Mouse (Mus musculus) activated CD4-positive, CD25-positive, alpha-beta regulatory T cell, adult 4 months (primary cell): ENCODE data around the gene Glrx2. TPM values are rescaled to one million over a fixed set of nuclear protein-coding genes. Genes with fewer than 3 reads are reported as not detected.

ENCODE experiments used
- ATAC-seq: one replicate; pipeline ENCODE4 v1.8.0; 2017
- polyA plus RNA-seq, 2 experiments: library from polyadenylated mRNA; unstranded; fragments of 100-300 nt; shearing (Covaris generic); gene quantifications; one replicate each; pipeline ENCODE4 v1.2.1; 2017

The Glrx2 gene
- polyA plus RNA-seq, 2 experiments from 2014 or later: 48.3 to 62.4 TPM

DNA sequence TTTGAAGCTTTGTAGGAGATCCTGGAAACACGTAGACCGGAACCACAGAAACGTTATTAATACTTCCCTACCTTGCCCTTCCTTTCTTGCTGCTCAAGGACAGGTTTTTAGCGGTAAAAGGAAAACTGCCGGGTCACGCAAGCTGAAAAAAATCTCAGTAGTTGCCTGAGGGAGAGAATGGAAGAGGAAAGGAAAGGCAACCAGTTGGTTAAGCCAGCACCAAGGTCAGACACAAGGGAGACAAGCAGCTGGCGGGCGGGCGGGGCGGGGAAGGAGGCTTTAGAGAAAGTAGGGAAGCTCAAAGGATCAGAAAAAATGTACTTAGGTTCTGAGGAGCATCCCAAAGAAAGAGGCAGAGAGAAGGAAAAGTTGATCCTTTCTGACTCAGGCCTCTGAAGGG is 29.7 kb downstream of the Glrx2 start:
- no peak for ATAC-seq

GRCm38 (mm10) chr1:143762159-143762558 is 46.0 kb downstream of the Glrx2 start:
- no peak for ATAC-seq

DNA sequence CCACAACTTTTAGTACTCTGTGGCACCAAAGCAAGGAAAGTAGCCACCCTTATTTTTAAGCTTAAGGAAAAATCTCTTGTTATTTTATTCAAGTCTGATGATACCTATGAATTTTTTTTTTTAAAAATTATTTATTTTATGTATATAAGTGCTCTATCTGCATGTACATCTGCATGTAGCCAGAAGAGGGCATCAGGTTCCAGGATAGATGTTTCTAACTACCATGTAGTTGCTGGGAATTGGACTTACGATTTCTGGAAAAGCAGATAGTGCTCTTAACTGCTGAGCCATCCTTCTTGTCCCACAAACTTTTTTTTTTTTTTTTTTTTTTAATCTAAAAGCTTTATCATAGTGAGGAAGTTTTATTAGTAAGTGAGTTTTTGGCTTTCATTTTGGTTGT is 48.3 kb downstream of the Glrx2 start:
- no peak for ATAC-seq

- ATAC-seq: no peak
These were observed 49.7 kb downstream of the Glrx2 start for GRCm38 (mm10) chr1:143765801-143766200.

DNA sequence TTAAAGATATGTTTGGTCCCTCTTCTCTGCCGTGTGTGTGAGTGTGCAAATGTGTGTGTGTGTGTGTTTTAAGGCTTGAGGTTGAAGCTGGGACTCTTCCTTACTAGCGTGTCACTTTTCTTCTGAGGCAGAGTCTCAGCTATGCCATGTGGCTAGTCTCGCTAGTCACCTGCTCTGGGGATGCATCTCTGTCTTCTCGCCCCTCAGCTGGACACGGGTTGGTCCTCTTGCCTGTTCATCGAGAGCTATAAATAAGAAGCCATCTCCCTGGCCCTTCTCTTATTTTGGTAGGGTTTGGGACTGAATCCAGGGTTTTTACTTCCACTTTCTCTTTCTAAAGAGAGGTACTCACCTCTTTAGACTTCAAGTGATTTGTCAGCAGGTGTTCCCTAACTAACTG is 50.1 kb downstream of the Glrx2 start:
- ATAC-seq: no peak

DNA sequence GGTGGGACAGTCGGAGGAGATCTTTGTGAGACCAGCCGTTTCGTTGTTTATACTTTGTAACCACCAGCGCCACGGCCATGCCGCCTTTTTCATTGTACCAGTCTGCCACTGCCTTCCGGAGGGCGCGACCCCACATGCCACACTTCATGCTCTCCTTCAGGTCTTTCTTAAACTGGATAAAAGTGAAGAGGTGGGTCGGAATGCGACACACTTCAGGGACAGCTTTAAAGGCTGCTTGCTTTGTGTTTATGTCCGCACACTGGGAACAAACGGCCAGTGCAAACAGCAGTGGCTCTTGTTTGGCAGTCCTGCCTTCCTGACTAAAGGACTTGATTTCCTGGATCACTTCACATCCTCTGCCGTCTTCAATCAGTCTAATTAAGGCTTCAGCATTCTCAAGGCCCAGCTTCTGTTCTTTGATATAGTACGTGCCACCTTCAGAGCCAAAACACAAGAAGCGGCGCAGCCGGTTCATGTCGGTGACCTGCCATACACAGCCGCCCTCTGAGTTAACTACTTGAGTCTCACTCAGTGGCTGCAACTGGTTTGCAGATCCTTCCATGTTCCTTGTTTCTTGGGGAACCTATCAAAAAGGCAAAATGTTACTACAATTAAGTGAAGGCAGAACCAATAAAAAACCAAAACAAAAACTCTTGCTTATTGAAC is 54.4 kb downstream of the Glrx2 start:
- no peak for ATAC-seq

- ATAC-seq: no peak
These were observed 56.9 kb downstream of the Glrx2 start for GRCm38 (mm10) chr1:143773082-143773481.

DNA sequence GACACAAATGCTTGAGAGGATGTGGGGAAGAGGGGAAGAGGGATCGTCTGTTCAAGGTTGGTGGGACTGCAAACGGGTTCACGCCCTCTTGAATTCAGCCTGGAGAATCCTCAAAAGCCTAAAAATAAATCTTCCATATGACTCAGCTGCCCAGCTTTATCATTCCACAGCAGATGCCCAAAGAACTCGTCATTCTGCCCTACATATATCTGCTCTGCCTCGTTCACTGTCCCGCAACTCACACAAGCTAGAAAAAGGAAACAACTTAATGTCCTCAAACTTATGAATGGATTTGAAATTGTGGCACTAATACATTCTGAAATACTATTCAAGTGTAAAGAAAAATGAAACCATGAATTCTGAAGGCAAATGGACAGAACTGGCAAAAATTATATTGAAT is 57.8 kb downstream of the Glrx2 start:
- no peak for ATAC-seq

DNA sequence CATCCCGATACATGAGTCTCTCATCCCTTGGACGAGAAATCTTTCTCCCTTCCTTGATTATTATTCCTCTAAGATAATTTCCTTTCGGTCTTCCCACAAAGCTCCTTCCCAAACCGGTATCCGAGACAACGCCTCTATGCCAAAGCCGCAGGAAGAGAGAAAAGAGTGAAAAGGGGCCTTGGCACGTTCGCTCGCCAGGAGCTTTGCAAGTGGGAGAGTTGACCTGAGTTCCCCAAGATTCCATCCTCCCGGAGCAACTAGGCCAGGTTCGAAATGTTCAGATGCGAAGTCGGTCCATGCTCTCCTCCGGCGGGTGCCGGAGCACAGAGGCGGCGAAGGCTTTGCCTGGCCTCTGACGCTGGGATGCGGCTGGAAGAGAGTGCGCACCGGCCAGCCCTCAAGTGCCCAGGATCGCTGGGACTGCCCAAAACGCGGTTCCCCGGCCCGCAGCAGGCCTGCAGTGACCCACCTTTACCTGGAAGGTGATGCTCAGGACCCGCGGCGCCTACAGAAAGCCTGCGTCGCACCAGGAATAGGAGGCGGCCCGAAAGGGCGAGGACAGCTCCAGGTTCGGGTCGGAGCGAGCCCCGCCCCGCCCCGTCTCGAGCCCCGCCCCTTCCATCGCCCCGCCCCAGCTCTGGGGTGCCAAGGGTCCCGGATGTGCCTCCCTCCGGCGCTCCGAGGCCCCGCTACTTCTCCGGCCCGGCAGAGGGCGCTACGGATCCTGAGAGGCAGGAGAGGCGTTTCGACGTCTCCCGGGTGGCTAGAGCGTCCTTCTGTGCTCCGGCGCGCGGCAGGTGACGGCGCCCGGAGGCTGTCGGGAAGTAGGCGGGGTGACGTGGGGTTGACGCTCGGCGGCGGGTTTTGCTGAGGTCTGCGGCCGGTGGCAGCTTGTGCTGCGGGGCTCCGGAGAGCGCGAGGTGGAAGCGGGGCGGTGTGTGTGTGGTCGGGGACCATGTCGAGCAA is 60.6 kb downstream of the Glrx2 start, which contains the start of the genes Trove2 and Uchl5:
Trove2 (minus strand) TSS at position 623 of the 966 bp plus-strand sequence.
Uchl5 (plus strand) TSS at position 827 of the 966 bp plus-strand sequence.
- ATAC-seq: peak; percentile 92

GRCm38 (mm10) chr1:143777558-143778218 is 61.5 kb downstream of the Glrx2 start:
- peak; percentile 17 for ATAC-seq

GRCm38 (mm10) chr1:143788584-143789227 is 72.6 kb downstream of the Glrx2 start:
- ATAC-seq: peak; percentile 92

Other genes starting within 250 kb of the Glrx2 start
- gene B3galt2, start 75.7 kb upstream of the Glrx2 start, polyA plus RNA-seq: under 1 TPM; 0.50 to 0.54 TPM
- 10 to 100 TPM; 15.3 to 19.9 TPM for gene Cdc73, start 13.4 kb upstream of the Glrx2 start, polyA plus RNA-seq
- 1 to 10 TPM; 3.9 to 4.3 TPM for gene Trove2, start 60.7 kb downstream of the Glrx2 start, polyA plus RNA-seq
- 10 to 100 TPM; 63.2 to 68.9 TPM for gene Uchl5, start 60.9 kb downstream of the Glrx2 start, polyA plus RNA-seq